Mouse (Mus musculus) layer of hippocampus, adult 2 months (tissue): Measurements from ENCODE around the gene Acot6. TPM values are rescaled to one million over a fixed set of nuclear protein-coding genes. Genes with fewer than 3 reads are reported as not detected.
"Not testable (repeated sequence)": the region's sequence is repeated elsewhere in the genome, so short reads cannot be mapped to it uniquely, and the experiment has no call there.

Experiments
- DNase-seq, 2 experiments: peaks; one replicate each; pipeline ENCODE4 v3.0.0; 2022; ENCODE audit warnings: low spot score in 2 of 2
- H3K27ac ChIP-seq: fragments of 200-600 bp; 2 replicates; pipeline ENCODE4 v1.8.1; 2022
- H3K4me3 ChIP-seq: fragments of 200-600 bp; 2 replicates; pipeline ENCODE4 v1.8.1; 2022; ENCODE audit warnings: mild to moderate bottlenecking
- CTCF ChIP-seq: fragments of 200-600 bp; conservative IDR thresholded peaks from 2 replicates; pipeline ENCODE4 v1.8.1; 2022; ENCODE audit warnings: antibody characterized with exemption, mild to moderate bottlenecking, moderate library complexity
- total RNA-seq, 2 experiments: library from RNA; stranded (reverse); gene quantifications; 2 replicates each; pipeline ENCODE4 v1.2.3; 2021

The Acot6 gene
- total RNA-seq, 2 experiments from 2014 or later, result 4.9 to 5.7 TPM

GRCm38 (mm10) chr12:84068986-84069385, 31.5 kb upstream of the Acot6 start, which contains the start of gene Acot5:
Gene Acot5, plus strand, starts transcription at chr12:84069325.
- TF ChIP-seq CTCF, result no peak
- Histone ChIP-seq H3K27ac (peak within 1 kb of the TSS; percentile 82), H3K4me3 (peak within 1 kb of the TSS; percentile 53)
- DNase-seq, result no peak

GRCm38 (mm10) chr12:84069582-84069981, 30.9 kb upstream of the Acot6 start:
- peak overlapping the region; percentile 53 for H3K4me3 ChIP-seq
- peak overlapping the region; percentile 82 for H3K27ac ChIP-seq
- DNase-seq, result peak in 1 of 2 experiments; percentile 43

DNA sequence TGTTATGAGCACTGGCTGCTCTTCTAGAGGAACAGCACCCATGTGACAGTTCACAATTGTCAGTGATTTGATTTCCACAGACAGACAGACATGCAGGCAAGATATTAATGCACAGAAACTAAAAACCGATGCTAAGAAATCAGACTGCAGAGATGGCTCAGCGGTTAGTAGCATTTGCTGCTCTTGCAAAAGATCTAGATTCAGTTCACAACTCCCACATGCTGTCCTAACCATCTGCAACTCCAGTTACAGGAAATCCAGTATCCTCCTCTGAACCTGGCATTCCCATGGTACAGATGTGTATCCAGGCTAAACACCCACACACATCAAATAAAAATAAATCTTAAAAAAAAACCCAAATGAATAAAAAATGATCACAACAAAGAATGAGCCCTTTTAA, 28.8 kb upstream of the Acot6 start:
- H3K27ac ChIP-seq, result peak overlapping the region; percentile 69
- peak; percentile 53 to 71 for DNase-seq
- H3K4me3 ChIP-seq, result no peak overlapping the region; the same call in 1 of the 2 replicates
- TF ChIP-seq CTCF, result no peak

DNA sequence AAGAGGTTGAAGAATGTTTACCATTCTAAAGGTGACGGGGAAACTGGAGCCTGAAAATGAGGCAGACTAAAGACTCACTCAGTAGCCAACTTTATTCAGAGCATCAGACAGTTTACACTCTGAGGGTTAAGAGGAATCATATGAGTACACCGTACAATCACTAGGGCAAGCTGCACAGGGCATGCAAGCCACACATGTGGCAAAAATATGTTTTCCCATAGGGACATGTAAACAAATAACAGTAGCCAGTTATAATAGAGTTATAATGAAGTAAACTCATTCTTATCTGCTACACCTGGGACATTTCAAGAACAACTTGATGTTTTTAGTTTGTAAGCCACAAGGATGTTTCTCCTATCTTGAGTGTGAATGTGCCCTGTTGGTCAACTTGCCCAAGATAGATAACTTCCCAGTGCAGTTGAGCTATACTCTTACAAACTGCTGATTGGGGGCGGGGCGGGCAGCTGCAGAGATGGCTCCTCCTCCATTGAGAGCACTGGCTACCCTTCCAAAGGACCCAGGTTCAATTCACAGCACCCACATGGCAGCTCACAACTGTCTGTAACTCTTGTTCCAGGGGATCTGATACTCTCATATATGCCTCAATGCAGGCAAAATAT, 23.0 kb upstream of the Acot6 start:
- no peak for DNase-seq
- TF ChIP-seq CTCF, result no peak
- H3K4me3 ChIP-seq, result no peak overlapping the region
- no peak overlapping the region for H3K27ac ChIP-seq

DNA sequence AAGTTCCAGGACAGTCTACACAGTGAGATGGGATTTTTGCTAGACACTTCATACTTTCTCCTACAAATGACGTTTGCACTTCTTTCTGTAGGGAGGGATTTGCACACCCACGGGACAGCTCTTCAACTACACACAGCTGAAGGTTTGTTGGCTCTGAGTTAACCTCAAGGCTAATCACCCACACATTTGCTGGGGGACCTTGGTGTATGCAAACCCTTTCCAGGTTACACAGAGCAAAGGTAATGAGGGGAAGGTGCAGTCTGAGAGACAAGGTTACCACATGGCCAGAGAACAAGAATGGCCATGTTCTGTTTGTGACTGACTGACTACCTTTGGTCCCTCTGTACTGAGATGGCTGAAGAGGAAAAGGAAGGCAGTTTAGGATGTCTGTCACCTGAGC, 16.6 kb upstream of the Acot6 start:
- TF ChIP-seq CTCF, result no peak
- no peak for DNase-seq
- no peak overlapping the region for H3K27ac ChIP-seq
- H3K4me3 ChIP-seq, result no peak overlapping the region

DNA sequence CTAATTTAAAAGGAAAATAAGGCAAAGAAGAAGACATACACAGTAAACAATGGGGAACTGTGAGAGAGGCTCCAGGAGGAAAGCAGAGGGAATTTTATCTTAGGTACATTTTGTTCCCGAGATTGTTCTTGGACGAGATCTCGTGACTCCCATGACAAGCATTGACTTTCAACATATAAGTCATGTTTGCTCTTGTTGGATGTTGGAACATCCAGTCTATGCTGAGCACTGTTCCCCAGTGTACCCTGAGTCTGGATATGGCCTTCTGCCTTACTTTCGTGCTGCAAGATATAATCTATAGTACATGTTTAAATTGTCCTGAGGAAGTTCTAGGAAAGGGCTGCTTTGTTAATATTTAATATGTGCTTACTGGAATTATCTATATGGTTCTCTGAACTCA, 15.9 kb upstream of the Acot6 start:
- Histone ChIP-seq H3K4me3 (no peak overlapping the region), H3K27ac (no peak overlapping the region)
- TF ChIP-seq CTCF, result no peak
- DNase-seq, result no peak

- not testable (repeated sequence) for DNase-seq, H3K4me3 ChIP-seq
Measured at GRCm38 (mm10) chr12:84094666-84095065, 5.8 kb upstream of the Acot6 start.

DNA sequence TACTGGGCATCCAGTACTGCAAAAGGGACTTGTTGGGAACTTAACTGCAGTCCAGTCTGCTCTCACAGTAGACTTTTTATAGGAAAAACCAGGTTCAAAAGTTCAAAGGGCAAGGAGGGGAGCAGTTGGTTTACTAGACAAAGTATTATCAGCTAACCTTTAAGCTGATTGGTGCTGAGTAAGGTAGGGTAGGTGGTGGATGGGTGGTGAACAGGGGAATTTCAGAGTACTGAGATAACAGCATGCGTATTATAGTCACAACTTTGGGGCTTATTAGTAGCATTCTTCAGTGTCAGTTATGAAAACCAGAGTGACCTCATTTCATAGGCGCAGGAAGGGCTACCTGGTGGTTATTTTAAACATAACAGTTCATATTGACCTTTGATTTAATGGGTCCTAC, 849 bp upstream of the Acot6 start:
- no peak overlapping the region for H3K4me3 ChIP-seq
- DNase-seq, result no peak
- no peak overlapping the region for H3K27ac ChIP-seq
- no peak for TF ChIP-seq CTCF

More at GRCm38 (mm10) chr12:84094666-84095065, 5.8 kb upstream of the Acot6 start:
- not testable (repeated sequence) for H3K27ac ChIP-seq

- H3K4me3 ChIP-seq, result peak overlapping the region; percentile 68; the same call in 1 of the 2 replicates
- 0 out of 2 replicates have a peak, but pooled peaks have one; percentile 13 for TF ChIP-seq CTCF
- no peak for DNase-seq
- H3K27ac ChIP-seq, result no peak overlapping the region
Measured at GRCm38 (mm10) chr12:84100071-84100470, 383 bp upstream of the Acot6 start.

DNA sequence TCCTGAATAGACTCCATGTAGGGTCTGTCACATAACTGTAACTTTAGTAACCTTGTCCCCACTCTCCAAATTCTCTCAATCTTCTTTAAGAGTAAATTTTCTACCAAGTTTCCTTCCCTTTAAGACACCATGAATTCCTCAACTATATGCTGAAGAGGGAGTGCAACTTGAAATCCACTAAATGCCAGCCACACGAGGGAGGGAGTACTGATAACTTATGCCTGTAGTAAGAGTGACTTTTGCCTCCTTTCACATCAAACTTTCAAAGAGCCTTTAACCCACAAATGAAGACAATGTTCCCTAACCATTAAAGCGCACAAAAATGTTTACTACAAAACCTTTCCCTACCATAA, 1.0 kb downstream of the Acot6 start:
- DNase-seq, result no peak
- no peak for TF ChIP-seq CTCF
- Histone ChIP-seq H3K27ac (peak overlapping the region; percentile 92), H3K4me3 (peak overlapping the region; percentile 68)

DNA sequence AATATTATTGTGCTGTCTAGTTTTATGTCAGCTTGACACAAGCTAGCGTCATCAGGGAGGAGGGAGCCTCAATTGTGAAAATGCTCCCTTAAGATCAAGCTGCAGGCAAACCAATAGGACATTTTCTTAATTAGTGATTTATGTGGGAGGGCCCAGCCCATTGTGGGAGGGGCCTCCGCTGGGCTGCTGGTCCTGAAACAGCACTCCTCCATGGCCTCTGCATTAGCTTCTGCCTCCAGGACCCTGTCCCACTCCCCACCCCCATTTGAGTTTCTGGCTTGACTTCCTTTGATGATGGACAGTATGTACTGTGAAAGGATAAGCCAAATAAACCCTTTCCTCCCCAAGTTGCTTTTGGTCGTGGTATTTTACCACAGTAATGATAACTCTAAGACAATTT, 6.6 kb downstream of the Acot6 start:
- DNase-seq, result no peak
- TF ChIP-seq CTCF, result no peak
- Histone ChIP-seq H3K4me3 (no peak overlapping the region), H3K27ac (no peak overlapping the region)

GRCm38 (mm10) chr12:84107692-84108091, 7.2 kb downstream of the Acot6 start:
- no peak overlapping the region for H3K4me3 ChIP-seq
- H3K27ac ChIP-seq, result no peak overlapping the region
- DNase-seq, result no peak
- TF ChIP-seq CTCF, result no peak

DNA sequence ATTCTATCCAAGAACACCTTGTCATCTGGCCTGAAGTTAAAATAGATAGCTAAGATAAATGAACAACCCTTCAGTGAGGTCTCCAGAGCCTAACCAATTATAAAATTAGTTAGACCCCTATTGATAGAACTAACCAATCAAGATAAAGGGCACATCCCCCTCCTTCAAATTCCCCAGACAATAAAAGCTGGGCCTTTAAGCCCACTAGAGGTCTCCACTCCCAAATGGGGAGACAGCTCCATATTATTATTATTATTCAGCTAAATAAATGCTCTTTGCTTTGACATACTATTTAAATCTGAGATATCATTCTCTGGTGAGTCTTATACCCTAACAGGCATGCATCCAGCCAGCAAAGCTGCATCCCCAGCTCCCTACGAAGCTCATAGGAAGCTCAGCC, 9.5 kb downstream of the Acot6 start:
- H3K4me3 ChIP-seq, result no peak overlapping the region
- H3K27ac ChIP-seq, result no peak overlapping the region
- peak; percentile 55 for TF ChIP-seq CTCF
- DNase-seq, result no peak

DNA sequence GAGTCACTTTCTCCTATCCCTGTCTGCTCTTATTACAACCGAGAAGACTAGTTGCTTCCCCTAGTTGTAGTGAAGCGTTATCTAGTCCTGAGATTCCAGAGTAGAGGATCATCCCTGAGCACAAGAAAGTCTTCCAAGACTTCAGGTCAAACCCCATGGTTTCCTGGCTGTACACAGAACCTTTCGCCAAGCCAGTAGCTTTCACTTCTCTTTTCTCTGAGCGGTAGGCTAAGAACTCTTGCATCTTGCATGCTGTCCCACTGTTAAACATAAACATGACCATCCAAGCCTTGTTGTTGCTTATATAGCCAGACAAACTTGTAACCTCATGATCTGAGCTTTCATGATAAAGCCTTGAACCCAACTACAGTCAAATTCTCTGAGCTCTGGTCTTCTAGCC, 10.4 kb downstream of the Acot6 start:
- DNase-seq, result no peak
- no peak overlapping the region for H3K27ac ChIP-seq
- H3K4me3 ChIP-seq, result no peak overlapping the region
- no peak for TF ChIP-seq CTCF
